16 mouse cellular contexts compared by ENCODE assay signal in the genomic region with DNA sequence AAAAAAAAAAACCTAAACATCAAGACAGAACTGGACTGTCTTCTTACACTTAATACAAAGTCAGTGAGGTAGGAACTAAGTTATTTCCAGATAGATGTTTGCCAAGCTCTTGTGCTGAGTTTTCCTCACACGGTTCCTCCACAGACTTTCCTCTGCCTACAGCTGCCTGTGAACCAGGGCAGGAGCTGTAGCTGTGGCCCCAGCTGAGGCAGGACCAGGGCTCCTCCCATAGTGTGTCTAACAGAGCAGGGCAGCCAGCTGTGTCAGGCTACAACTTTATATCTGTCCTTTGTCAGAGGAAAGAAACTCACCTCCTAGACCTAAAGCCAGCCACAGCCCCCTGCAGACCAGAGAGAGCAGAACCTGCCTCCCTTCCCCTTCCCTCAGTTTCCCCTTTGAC. TPM values are rescaled to one million over a fixed set of nuclear protein-coding genes. Genes with fewer than 3 reads are reported as not detected.
A peak's percentile ranks its signal among the peaks of the same experiment; 100 is the strongest.
DNase-seq lines count a peak whose midpoint lies in the region; ATAC-seq and TF ChIP-seq lines count a peak whose summit lies in the region.
"Not testable (repeated sequence)": the region's sequence is repeated elsewhere in the genome, so short reads cannot be mapped to it uniquely, and the experiment has no call there.
"Had no signal": no experiment of that assay in that cellular context is flagged by ENCODE, and none has a peak within 500 bp of the region (broad histone marks: within the 10 kb centered on the region; RNA-seq: fewer than 3 reads in every experiment).

No protein-coding gene starts in this region.

- H3K4me3 ChIP-seq in heart, embryonic 13.5 days; intestine, embryonic 14.5 days (ENCODE audit: low read depth, low read length); liver, postnatal 0 days (ENCODE audit: low read depth, low read length): not testable (repeated sequence)

- ATAC-seq in heart, embryonic 13.5 days (ENCODE audit: extremely low read depth, insufficient number of reproducible peaks, low FRiP score, low TSS enrichment); intestine, embryonic 14.5 days (replicated peaks; ENCODE audit: low FRiP score, low TSS enrichment, low read depth): not testable (repeated sequence)
- peak; percentile 77 for ATAC-seq in liver, postnatal 0 days

- H3K9me3 ChIP-seq in heart, embryonic 13.5 days; intestine, embryonic 14.5 days (ENCODE audit: control insufficient read depth, low read length); liver, postnatal 0 days (ENCODE audit: low read length): not testable (repeated sequence)

- not testable (repeated sequence) for H3K27me3 ChIP-seq in heart, embryonic 13.5 days (replicated peaks); intestine, embryonic 14.5 days (replicated peaks; ENCODE audit: control insufficient read depth, insufficient read depth, low read length); liver, postnatal 0 days (ENCODE audit: insufficient read depth, low read length)

- H3K36me3 ChIP-seq in heart, embryonic 13.5 days; intestine, embryonic 14.5 days (ENCODE audit: control insufficient read depth, insufficient read depth, low read length); liver, postnatal 0 days (replicated peaks; ENCODE audit: insufficient read depth, low read length): not testable (repeated sequence)

- peak; percentile 3 for DNase-seq in adrenal gland, adult 2 months
- DNase-seq in intestine, embryonic 14.5 days (ENCODE audit: low spot score) = not testable (repeated sequence)
- DNase-seq in liver, postnatal 0 days = peak; percentile 16
- peak; percentile 6 for DNase-seq in lung, postnatal 10 days
- peak; percentile 15 to 18 for DNase-seq in thymus, adult 18-20 months
- DNase-seq in thymus, postnatal 36 days = peak; percentile 30 to 48

- WGBS in heart, embryonic 13.5 days = 6% methylated on average over 1 of the region's 1 CpGs
- 40% methylated on average over 1 of the region's 1 CpGs for WGBS in intestine, embryonic 14.5 days
- WGBS in liver, postnatal 0 days (ENCODE audit: insufficient replicate concordance) = 33% methylated on average over 1 of the region's 1 CpGs

- TF ChIP-seq CTCF in liver, postnatal 0 days (IDR thresholded peaks at IDR 0.05; ENCODE audit: low read depth) = not testable (repeated sequence)

- H3K9ac ChIP-seq in heart, embryonic 13.5 days; intestine, embryonic 14.5 days (ENCODE audit: low read length): not testable (repeated sequence)
- peak overlapping the region; percentile 41; the same call in 1 of the 2 replicates for H3K9ac ChIP-seq in liver, postnatal 0 days (replicated peaks)

- not testable (repeated sequence) for H3K4me2 ChIP-seq in heart, embryonic 13.5 days; intestine, embryonic 14.5 days (ENCODE audit: low read length)
- peak overlapping the region; percentile 38; the same call in 1 of the 2 replicates for H3K4me2 ChIP-seq in liver, postnatal 0 days (ENCODE audit: low read depth, low read length)

- H3K27ac ChIP-seq in heart, embryonic 13.5 days (replicated peaks) = peak overlapping the region; percentile 70
- 0 out of 2 replicates have a peak overlapping the region, but pooled peaks have one; percentile 3 for H3K27ac ChIP-seq in intestine, embryonic 14.5 days (ENCODE audit: low read depth)
- H3K27ac ChIP-seq in liver, postnatal 0 days (ENCODE audit: low read depth) = peak overlapping the region; percentile 72

- H3K4me1 ChIP-seq in heart, embryonic 13.5 days = peaks cover 13% of the 10 kb centered on the region
- not testable (repeated sequence) for H3K4me1 ChIP-seq in intestine, embryonic 14.5 days (replicated peaks; ENCODE audit: control insufficient read depth, insufficient read depth, low read length); liver, postnatal 0 days (ENCODE audit: insufficient read depth)

- TF ChIP-seq EP300 in liver, postnatal 0 days (IDR thresholded peaks at IDR 0.05; ENCODE audit: low read depth) = not testable (repeated sequence)

RNA-seq across cellular contexts. Expression of a gene that starts 52.5 kb away (rescaled TPM):
- total RNA-seq in adrenal gland, adult 2 months (2021) = 10 to 100 TPM; 15.0 to 19.5 TPM
- polyA plus RNA-seq in adrenal gland, adult 2 months (2012; rRNA removed) = 1.4 and 1.5 TPM in 2 replicates
- 1.5 and 1.8 TPM in 2 replicates for polyA plus RNA-seq in heart, embryonic 13.5 days (2015; fragmentation: Nextera tagmentation; extraction: Ambion mirVana)
- polyA plus RNA-seq in intestine, embryonic 14.5 days (2014; fragmentation: Nextera tagmentation; extraction: Ambion mirVana) = 0.96 and 1.5 TPM in 2 replicates
- 10.7 and 10.8 TPM in 2 replicates for polyA plus RNA-seq in liver, postnatal 0 days (2015; fragmentation: Nextera tagmentation; extraction: Ambion mirVana)

RNA-seq across cellular contexts. Expression of a gene that starts 52.5 kb away (rescaled TPM):
- under 1 TPM in 1 of 2 experiments, not detected in 1; 0.07 TPM for total RNA-seq in adrenal gland, adult 2 months (2021)
- 1.6 and 2.3 TPM in 2 replicates for polyA plus RNA-seq in adrenal gland, adult 2 months (2012; rRNA removed)
- 0.05 and 0.17 TPM in 2 replicates for polyA plus RNA-seq in heart, embryonic 13.5 days (2015; fragmentation: Nextera tagmentation; extraction: Ambion mirVana)
- not detected in 2 replicates for polyA plus RNA-seq in intestine, embryonic 14.5 days (2014; fragmentation: Nextera tagmentation; extraction: Ambion mirVana)
- not detected in 2 replicates for polyA plus RNA-seq in liver, postnatal 0 days (2015; fragmentation: Nextera tagmentation; extraction: Ambion mirVana)
- total RNA-seq: forebrain, postnatal 0 days; gastrocnemius, postnatal 14 days; left cerebral cortex, postnatal 14 days had no signal
- polyA plus RNA-seq: embryonic facial prominence, embryonic 12.5 days; forebrain, embryonic 11.5 days; forebrain, postnatal 0 days; hindbrain, postnatal 0 days; limb, embryonic 12.5 days; liver, embryonic 13.5 days; neural tube, embryonic 13.5 days had no signal

Comparison
In these comparisons a context has a peak if more than half of its experiments do, and no peak if none do; other contexts are left out.
1. H3K27ac ChIP-seq: peak in every context shown above with its lines; median percentile 72 in liver, postnatal 0 days; 70 in heart, embryonic 13.5 days; 3 in intestine, embryonic 14.5 days.